Mouse (Mus musculus) monocyte, adult 5-6 weeks (primary cell): Measurements from ENCODE around the gene Slc1a2. TPM values are rescaled to one million over a fixed set of nuclear protein-coding genes. Genes with fewer than 3 reads are reported as not detected.

Experiments used
- ATAC-seq: fragments of 153-309, 156-312 bp; replicated peaks from 2 replicates; pipeline ENCODE4 v1.8.0; 2017; ENCODE audit warnings: mild to moderate bottlenecking; ENCODE audit not compliant: low TSS enrichment, insufficient number of reproducible peaks, severe bottlenecking, poor library complexity, low FRiP score
- total RNA-seq: library from RNA; stranded (forward); fragments of 200-1000, 200-491, 200-594 nt; gene quantifications from 3 replicates; pipeline ENCODE4 v1.2.3, GENCODE M21; 2017

Gene Slc1a2
- total RNA-seq, 1 experiment from 2014 or later = not detected

DNA sequence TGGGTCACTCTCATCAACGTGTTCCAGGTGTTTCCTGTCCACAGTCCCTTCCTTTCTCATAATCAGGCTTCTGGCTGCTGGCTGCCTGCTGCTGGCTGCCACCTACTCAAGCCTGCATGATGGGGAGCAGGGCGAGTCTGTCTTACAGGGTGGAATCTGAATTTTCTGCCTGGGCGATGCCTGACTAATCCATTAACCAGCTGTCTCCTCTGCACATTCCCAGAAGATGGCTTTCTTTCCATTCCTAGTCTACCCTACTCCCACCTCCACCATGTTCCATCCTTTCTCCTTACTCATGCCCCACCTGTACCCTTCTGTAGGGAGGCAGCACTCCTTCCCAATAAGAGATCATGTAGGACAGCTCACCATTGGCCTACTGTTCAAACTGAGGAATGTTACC is 45.1 kb downstream of the Slc1a2 start:
- ATAC-seq = no peak

DNA sequence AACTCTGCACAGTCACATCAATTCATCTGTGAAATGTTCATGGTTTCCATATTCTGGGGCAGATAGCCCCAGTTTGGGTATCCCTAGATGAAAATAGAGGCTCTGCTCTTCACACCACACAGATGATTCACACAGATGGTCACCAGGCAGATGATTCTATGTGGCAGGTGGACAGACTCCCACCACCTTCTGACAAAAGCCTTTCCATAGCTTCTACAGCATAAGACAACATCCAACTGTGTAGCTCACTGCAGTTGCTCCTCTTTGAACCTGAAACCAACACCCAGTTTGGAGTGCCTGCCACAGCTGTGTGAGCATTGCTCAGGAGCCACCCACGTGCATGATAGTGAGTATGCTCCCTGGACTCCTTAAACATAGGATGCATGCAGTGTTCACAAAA is 46.3 kb downstream of the Slc1a2 start:
- no peak for ATAC-seq

- ATAC-seq = no peak
These were observed 53.1 kb downstream of the Slc1a2 start for GRCm38 (mm10) chr2:102711511-102711910.

DNA sequence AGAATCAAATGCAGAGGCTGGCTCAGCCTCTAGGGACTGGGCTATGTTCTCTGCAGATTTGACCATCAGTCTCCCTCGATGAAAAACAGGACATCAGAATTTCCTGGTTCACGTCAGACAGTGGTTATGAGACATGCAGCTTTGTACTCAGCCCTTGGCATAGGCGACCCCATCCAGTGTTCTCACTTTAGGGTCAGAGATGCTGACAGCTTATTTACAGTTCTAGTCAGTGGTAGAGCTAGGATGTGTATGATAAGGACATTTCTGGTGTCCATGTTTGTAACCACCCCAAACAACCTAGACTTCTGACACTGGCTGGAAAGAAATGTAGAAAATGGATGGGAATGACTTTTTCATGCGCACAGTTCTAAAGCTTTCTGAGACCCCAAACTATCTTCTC is 53.6 kb downstream of the Slc1a2 start:
- ATAC-seq = no peak

DNA sequence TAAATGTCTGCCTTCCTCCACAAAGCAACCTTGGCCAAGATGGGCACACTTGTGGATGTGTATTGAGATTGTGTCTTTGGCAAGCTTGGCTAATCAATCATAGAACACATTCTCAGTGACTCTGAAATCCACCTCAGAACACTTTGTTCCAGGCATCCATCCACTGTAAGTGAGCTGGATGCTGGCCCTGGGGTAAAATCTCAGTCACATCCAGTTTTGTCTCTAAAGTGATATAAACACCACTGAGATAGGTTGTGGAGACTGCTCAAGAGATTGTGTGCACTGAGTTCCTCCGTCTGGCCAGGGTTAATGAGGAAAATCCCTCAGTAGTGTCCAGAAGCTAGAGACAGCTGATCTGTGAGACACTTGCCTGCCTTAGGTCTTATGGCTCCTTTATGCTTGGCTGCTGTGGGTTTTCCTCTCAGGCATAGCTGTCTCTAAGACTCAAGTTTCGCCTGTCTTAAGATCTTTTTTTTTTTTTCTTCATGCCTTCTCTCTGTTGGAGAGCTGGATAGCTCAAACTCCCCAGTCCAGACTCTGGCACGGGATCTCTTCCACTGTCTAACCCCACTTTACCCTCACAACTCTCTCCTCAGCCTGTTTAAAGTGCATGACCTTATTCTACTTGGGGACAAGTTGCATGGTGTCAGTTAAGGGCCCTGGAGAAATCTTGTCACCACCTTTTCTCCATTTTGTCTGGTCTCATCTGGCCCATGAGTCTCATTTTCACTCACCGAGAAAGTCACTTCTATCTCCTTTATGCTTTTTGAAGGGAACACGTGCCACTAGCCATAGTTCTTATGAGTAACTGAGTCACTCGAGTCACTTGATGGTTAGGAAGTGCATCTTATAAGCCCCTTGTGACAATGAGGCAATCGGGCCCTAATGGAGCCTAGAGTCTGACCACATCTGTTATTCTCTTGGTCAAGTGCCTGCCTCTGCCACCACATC is 54.5 kb downstream of the Slc1a2 start:
- no peak for ATAC-seq

DNA sequence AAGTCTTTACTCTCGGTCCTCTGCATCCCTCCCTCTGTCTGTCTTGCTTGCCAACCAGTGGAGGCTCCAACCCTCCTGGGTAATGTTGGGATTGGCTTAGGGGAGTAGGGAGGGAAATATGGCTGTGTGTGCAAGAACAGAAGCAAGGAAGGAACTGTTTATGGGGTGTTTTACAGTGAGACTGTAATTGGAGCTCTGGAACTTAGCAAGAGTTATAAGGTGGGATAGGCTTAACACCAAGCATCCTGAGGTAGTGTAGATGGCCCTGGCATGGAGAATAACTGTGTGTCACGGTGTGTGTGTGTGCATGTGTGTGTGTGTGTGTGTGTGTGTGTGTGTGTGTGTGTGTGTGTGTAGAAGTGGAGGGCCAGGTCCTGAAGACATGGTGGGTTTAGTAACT is 55.9 kb downstream of the Slc1a2 start:
- no peak for ATAC-seq

- no peak for ATAC-seq
These were observed 57.3 kb downstream of the Slc1a2 start for GRCm38 (mm10) chr2:102715754-102716153.

DNA sequence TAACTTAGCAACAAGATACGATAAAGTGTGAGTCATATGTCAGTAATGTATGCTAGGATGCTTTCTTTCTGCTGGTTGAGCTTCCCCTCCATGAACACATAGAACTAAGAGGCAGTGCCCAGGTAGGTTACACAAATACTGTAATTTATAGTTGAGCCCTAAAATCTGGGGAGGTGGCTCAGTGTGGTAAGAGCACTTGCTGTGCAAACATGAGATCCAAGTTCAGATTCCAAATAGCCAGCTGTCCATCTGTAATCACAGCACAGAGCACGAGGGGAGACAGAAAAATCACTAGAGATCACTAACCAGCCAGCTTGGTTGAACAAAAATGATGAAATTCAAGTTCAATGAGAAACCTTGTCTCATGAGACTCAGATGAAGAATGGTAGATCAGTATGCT is 63.4 kb downstream of the Slc1a2 start:
- ATAC-seq = no peak

- no peak for ATAC-seq
These were observed 66.6 kb downstream of the Slc1a2 start for GRCm38 (mm10) chr2:102725054-102725453.

- no peak for ATAC-seq
These were observed 71.9 kb downstream of the Slc1a2 start for GRCm38 (mm10) chr2:102730386-102730785.

GRCm38 (mm10) chr2:102730788-102731187 is 72.3 kb downstream of the Slc1a2 start:
- no peak for ATAC-seq

GRCm38 (mm10) chr2:102733128-102733527 is 74.7 kb downstream of the Slc1a2 start:
- no peak for ATAC-seq

- no peak for ATAC-seq
These were observed 75.6 kb downstream of the Slc1a2 start for GRCm38 (mm10) chr2:102734055-102734454.

GRCm38 (mm10) chr2:102735031-102735430 is 76.6 kb downstream of the Slc1a2 start:
- ATAC-seq = no peak

GRCm38 (mm10) chr2:102735811-102736210 is 77.4 kb downstream of the Slc1a2 start:
- no peak for ATAC-seq

DNA sequence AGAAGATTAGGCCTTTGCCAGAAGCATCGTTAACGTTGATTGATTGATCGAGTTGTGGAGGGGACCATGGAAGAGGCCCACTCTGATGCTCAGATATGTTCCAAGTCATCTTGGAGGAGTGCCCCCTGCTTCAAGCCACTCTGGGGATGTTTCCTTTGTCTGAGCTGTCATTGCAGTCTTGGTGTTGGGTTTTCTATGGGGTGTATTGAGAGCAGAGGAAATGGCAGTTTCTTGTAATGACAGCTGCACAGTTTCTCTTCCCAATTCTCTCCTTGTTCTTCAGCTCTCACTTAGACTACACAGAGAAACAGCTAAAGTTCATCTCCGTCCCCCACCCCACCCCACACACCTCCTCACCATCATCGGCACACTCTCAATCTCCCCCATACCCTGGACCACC is 78.0 kb downstream of the Slc1a2 start:
- no peak for ATAC-seq

GRCm38 (mm10) chr2:102738852-102739251 is 80.4 kb downstream of the Slc1a2 start:
- no peak for ATAC-seq

GRCm38 (mm10) chr2:102742685-102743084 is 84.2 kb downstream of the Slc1a2 start:
- no peak for ATAC-seq

- peak; percentile 52; the same call in 1 of the 2 replicates for ATAC-seq
These were observed 85.6 kb downstream of the Slc1a2 start for GRCm38 (mm10) chr2:102743918-102744696.
